Mouse (Mus musculus) heart, embryonic 11.5 days (tissue): ENCODE results near the gene Gm6993. TPM values are rescaled to one million over a fixed set of nuclear protein-coding genes. Genes with fewer than 3 reads are reported as not detected.

Experiments
- ATAC-seq: fragments of 200-750 bp; cut with Nextera tagmentation; replicated peaks from 2 replicates; pipeline ENCODE4 v1.8.0; 2017; ENCODE audit warnings: moderate library complexity; ENCODE audit not compliant: insufficient number of reproducible peaks, low FRiP score, low TSS enrichment
- H3K27ac ChIP-seq: fragments of 300-500 bp; sonication (generic); 2 replicates; pipeline ENCODE4 v1.5.1; 2014; ENCODE audit warnings: mild to moderate bottlenecking, low read depth, low read length
- H3K27me3 ChIP-seq: fragments of 300-500 bp; sonication (generic); 2 replicates; pipeline ENCODE4 v1.6.1; 2014; ENCODE audit warnings: mild to moderate bottlenecking, low read length, mixed read lengths; ENCODE audit not compliant: control insufficient read depth, insufficient read depth
- H3K36me3 ChIP-seq: fragments of 300-500 bp; sonication (generic); 2 replicates; pipeline ENCODE4 v1.6.1; 2014; ENCODE audit warnings: mild to moderate bottlenecking, low read length, moderate library complexity, mixed read lengths; ENCODE audit not compliant: control insufficient read depth, insufficient read depth
- H3K4me1 ChIP-seq: fragments of 300-500 bp; sonication (generic); 2 replicates; pipeline ENCODE4 v1.6.1; 2014; ENCODE audit warnings: low read length; ENCODE audit not compliant: control insufficient read depth, insufficient read depth
- H3K4me2 ChIP-seq: fragments of 300-500 bp; sonication (generic); 2 replicates; pipeline ENCODE4 v1.6.1; 2014; ENCODE audit warnings: mild to moderate bottlenecking, moderate library complexity
- H3K4me3 ChIP-seq: fragments of 300-500 bp; sonication (generic); 2 replicates; pipeline ENCODE4 v1.5.1; 2014; ENCODE audit warnings: low read depth, low read length
- H3K9ac ChIP-seq: fragments of 300-500 bp; sonication (generic); 2 replicates; pipeline ENCODE4 v1.6.1; 2014; ENCODE audit warnings: mild to moderate bottlenecking, low read depth, low read length, moderate library complexity
- H3K9me3 ChIP-seq: fragments of 300-500 bp; sonication (generic); replicated peaks from 2 replicates; pipeline ENCODE4 v1.6.1; 2016; ENCODE audit warnings: low read length; ENCODE audit not compliant: control insufficient read depth
- WGBS: fragments of 180-500 bp; shearing (Covaris S2); extraction: QIAGEN DNeasy Blood & Tissue Kit; methylation state at CpG from one replicate; pipeline ENCODE4 v1.1.7; 2014; ENCODE audit not compliant: insufficient replicate concordance; 5-methylcytosine and 5-hydroxymethylcytosine counted together
- polyA plus RNA-seq: library from polyadenylated mRNA; unstranded; fragments of >200 nt; fragmentation: Nextera tagmentation; extraction: Ambion mirVana; gene quantifications from 2 replicates; pipeline ENCODE4 v1.2.1, GENCODE M21; 2014

Gm6993 gene
- polyA plus RNA-seq, 1 experiment from 2014 or later, result not detected

- Histone ChIP-seq H3K4me3 (no peak overlapping the region), H3K9me3 (no peaks in the 10 kb centered on the region), H3K4me2 (no peak overlapping the region), H3K9ac (no peak overlapping the region), H3K27me3 (no peaks in the 10 kb centered on the region), H3K4me1 (peaks cover 21% of the 10 kb centered on the region; the same call in 1 of the 2 replicates), H3K36me3 (peaks cover 50% of the 10 kb centered on the region), H3K27ac (no peak overlapping the region)
- ATAC-seq, result no peak
- 76% methylated on average over 9 of the region's 9 CpGs for WGBS
Observed at GRCm38 (mm10) chr12:31281100-31281591, 40.6 kb downstream of the Gm6993 start.

- no peak for ATAC-seq
- Histone ChIP-seq H3K27ac (no peak overlapping the region), H3K4me3 (no peak overlapping the region), H3K9ac (no peak overlapping the region), H3K4me2 (no peak overlapping the region), H3K36me3 (peaks cover 56% of the 10 kb centered on the region), H3K9me3 (no peaks in the 10 kb centered on the region), H3K27me3 (no peaks in the 10 kb centered on the region), H3K4me1 (peaks cover 21% of the 10 kb centered on the region; the same call in 1 of the 2 replicates)
- 48% methylated on average over 5 of the region's 5 CpGs for WGBS
Observed at GRCm38 (mm10) chr12:31282241-31282640, 41.7 kb downstream of the Gm6993 start.

GRCm38 (mm10) chr12:31283131-31283530, 42.6 kb downstream of the Gm6993 start:
- Histone ChIP-seq H3K9me3 (no peaks in the 10 kb centered on the region), H3K27me3 (no peaks in the 10 kb centered on the region), H3K4me3 (no peak overlapping the region), H3K27ac (no peak overlapping the region), H3K4me1 (peaks cover 19% of the 10 kb centered on the region; the same call in 1 of the 2 replicates), H3K4me2 (no peak overlapping the region), H3K36me3 (peaks cover 60% of the 10 kb centered on the region), H3K9ac (no peak overlapping the region)
- 92% methylated on average over 4 of the region's 4 CpGs for WGBS
- ATAC-seq, result no peak

DNA sequence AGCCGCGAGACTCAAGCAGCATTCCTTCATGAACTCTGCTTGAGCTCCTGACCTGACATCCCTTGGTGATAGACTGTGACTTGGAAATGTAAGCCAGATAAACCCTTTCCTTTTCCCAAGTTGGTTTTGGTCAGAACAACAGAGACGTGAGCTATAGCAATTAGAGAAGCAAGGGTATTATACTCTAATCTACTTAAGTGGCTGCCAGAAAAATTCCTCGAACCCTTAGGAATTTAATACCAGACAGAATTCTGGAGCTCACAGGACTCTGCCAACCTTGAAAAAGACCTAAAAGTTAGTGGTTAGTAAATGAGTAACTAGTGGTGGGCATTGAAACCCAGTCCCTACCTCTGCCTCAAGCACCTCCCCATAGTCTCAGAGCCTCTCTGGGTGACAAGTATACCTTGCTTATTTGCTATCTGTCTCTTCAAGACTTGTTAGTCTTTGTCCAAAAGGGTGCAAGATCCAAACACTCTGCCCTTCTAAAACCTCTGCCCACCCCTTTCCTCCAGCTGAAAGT, 43.1 kb downstream of the Gm6993 start:
- Histone ChIP-seq H3K4me1 (peaks cover 16% of the 10 kb centered on the region; the same call in 1 of the 2 replicates), H3K4me2 (no peak overlapping the region), H3K27me3 (no peaks in the 10 kb centered on the region), H3K27ac (no peak overlapping the region), H3K36me3 (peaks cover 60% of the 10 kb centered on the region), H3K9ac (no peak overlapping the region), H3K4me3 (no peak overlapping the region), H3K9me3 (no peaks in the 10 kb centered on the region)
- ATAC-seq, result no peak
- WGBS, result 76% methylated on average over 4 of the region's 4 CpGs

- no peak overlapping the region for H3K27ac ChIP-seq
- no peak overlapping the region for H3K4me3 ChIP-seq
- no peak for ATAC-seq
- 89% methylated on average over 10 of the region's 10 CpGs for WGBS
- H3K9me3 ChIP-seq, result no peaks in the 10 kb centered on the region; the same call in none of the 2 replicates
- H3K27me3 ChIP-seq, result no peaks in the 10 kb centered on the region
- H3K9ac ChIP-seq, result no peak overlapping the region
- peaks cover 14% of the 10 kb centered on the region for H3K4me1 ChIP-seq
- no peak overlapping the region for H3K4me2 ChIP-seq
- H3K36me3 ChIP-seq, result peaks cover 55% of the 10 kb centered on the region
Observed at GRCm38 (mm10) chr12:31289046-31289445, 48.5 kb downstream of the Gm6993 start.

Other genes starting within 250 kb of the Gm6993 start
- gene Fam110c, start 166.9 kb upstream of the Gm6993 start, polyA plus RNA-seq, result 0.40 and 0.92 TPM in 2 replicates
- gene Lamb1, start 24.5 kb downstream of the Gm6993 start, polyA plus RNA-seq, result 67.4 and 92.3 TPM in 2 replicates
- gene Dld, start 110.7 kb downstream of the Gm6993 start, polyA plus RNA-seq, result 207 and 218 TPM in 2 replicates
- gene Slc26a3, start 150.1 kb downstream of the Gm6993 start, polyA plus RNA-seq, result 0.07 TPM in 1 of 2 replicates, not detected in the other